Mouse (Mus musculus): Measurements from ENCODE around the gene Ift122.

The Ift122 gene

DNA sequence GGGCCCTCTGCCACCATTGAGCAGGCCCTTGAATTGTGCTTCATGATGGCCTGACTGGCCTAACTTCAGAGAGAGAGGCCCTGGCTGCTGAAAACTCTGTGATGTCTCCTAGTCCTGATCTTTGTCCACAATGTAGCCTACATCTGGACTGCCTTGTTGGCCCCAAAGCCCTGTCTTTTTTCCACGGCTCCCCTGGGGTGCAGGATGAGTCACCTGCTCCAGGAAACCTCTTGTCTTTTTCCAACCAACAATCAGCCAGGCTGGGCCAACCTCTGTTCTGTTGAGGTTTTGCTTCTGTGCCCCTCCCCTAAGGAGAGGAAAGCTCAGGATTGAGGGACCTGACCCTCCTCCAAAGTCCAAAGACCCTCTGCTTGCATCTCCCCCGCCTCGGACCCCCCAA lies 108.5 kb downstream of the Ift122 start:
- no peak for DNase-seq

DNA sequence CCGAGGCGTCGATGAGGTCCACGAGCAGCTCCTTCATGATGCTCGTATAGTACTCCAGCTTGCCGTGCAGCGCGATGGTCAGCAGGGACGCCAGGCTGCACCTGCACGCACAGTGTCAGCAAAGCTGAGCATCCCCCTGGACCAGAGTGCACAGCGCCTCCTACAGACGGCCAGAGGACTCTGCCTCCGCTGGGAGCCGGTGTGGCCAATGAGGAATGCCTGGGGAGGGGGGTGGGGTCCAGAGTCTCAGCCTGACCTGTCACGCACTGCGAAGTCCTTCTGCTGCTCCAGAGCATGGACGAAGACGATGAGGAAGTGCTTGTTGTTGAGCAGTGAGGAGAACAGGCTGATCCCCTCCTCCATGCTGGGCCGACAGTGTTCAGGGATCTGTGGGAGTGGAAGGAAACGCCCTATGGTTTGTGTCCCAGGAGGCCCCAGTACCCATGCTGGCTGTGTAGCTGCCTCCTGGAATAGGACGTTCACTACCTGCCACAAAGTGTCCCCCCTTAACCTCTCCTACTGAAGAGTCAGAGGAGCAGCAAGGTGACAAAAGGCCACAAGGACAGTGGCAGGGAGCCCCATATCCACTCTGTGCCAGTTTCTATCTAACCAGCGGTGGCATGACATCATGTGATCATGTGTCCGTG lies 109.3 kb downstream of the Ift122 start:
- DNase-seq = no peak

DNA sequence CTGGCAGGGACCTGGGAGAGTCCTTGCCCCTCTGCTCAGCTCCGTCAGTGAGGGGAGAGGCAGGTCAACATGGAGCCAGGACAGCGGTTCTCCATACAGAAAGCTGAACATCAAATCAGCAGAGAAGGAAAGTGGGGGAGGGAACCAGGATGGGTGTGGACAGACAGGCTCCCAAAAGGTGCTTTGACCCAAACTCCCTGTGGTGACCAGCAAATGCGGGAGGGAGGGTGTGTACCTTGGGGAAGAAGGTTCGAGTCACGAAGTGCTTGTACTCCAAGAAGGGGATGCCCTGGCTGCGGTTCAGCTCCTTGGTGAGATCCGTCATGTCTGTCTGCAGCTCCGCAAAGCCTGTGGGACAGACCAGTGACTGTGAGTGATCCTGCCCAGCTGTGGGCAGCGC lies 110.4 kb downstream of the Ift122 start:
- DNase-seq = no peak

DNA sequence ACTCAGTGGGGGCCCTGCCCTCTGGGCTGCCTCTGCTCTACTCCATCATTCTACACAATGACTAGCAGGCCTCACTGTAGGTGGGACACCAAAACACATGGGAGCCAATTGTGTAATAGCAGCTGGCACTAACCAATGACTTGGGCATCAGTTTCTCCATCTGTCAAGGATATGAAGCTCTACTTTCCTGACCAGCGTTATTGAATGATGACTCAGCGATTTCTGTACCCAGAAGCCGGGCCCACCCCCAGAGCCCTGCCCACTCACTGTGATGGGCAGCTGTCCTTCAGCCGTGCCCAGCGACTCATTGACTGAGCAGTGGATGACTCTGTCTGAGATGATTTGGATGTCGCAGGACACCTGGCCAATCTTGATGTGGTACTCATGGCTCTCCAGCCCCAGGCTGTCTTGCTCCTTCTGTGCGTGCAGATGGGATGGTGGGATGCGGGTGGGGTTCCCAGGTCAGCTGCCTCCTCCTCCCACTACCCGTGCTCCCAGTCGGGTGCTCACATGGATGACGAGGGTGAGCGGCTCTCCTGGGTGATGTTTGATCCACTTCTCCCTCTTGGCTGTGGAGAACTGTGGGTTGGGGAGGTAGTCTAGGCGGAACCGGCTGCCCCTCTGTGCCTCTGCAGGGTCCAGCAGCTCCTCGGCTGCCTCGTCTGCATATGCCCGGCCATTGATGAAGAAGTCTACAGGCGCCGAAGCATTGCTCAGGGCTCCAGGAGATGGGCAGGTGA lies 113.1 kb downstream of the Ift122 start:
- DNase-seq = no peak

DNA sequence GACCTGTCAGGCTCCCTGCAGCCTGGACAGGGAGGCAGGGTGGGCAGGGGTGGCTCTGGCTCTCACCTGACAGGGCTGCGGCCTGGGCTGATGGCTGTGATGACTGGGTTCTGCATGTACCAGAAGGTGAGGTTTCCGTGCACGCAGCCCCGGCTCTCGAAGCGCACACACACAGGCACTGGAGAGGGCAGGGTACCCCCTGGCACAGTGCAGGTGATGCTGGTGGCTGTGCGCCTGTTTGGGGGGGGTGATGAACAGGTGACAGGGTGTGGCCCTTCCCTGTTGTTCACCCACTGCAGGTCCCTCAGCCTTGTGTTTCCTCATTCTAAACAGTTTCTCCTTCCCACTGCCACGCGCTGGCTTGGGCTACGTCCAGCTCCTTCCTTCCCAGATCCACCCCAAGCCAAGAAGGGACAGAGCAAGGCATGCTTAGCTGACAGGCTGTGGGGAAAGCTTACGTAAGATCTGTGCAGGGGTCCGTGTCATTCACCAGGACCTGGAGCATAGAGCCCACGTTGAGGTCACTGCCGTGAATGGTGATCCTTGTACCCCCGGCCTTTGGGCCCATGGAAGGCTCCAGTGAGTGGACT lies 114.1 kb downstream of the Ift122 start:
- no peak for DNase-seq

DNA sequence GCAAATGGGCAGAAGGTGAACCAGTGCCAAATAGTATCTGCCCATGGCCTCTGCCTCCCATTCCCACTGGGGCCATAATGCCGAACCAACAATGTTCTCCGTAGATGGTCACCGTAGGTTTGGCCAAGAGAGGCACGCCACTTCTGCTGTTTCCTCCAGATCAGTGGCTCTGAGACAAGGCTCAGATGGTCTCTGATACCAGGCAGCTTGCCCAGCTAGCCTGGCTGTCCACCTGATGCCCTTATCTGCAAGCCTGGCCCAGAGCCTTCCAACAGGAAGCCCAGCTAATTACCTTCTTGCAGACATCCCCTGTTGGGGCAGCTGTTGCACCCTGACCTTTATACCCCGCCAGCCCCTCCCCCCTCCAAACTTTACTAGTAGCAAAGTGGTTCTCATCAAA lies 114.8 kb downstream of the Ift122 start:
- DNase-seq = no peak

DNA sequence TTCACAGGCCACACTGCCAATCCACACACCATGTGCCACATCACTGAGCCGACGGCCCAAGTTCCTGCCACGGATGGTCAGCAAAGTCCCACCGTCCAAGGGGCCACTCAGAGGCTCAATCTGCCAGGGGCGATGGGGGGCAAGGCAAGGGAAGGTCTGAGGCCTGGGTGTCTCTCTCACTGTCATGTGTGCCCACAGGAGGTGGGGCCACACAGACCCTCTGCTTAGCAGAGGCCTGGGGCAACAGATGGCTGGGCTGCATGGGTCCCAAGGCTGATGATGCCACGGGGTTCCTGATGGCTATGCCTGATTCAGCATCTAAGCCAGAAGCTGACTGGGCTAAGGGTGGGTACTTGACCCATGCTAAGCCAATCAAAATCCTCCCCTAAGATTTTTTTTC lies 115.4 kb downstream of the Ift122 start:
- DNase-seq = no peak

DNA sequence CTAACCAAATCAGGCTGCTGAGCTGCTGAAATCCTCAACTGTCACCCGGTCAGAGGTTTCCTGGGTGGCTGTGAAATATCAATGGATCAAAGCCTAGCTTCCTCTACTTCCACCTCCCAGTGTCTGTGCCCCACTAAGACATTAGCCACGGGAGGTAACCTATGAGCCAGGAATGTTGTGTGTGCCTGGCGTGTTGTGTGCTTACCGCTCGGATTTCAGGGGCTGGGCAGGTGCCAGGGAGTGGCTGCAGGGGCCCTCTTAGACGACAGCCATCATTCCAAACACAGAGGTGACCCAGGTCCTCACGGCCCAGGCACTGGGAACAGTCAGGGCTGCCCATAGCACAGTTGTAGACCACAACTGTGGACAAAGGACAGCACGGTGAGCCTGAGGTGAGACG lies 115.8 kb downstream of the Ift122 start:
- no peak for DNase-seq

DNA sequence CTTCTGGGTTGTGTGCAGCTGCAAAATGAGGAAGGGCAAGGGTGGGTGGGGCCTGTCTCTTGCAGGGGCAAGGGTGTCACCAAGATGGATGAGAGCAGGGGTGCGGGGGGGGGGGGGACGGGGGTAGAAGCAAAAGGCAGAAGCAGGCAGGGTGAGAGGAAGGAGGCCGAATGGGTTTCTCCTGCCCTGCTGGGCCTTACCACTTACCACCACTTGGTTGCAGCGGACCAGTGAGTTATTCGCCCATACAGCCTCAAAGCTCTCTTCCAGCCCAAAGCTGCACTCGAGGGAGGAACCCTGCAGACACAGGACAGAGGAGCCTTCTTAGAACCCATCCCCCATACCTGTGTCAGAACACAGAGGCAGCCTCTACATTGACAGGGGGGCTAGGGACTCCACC lies 116.7 kb downstream of the Ift122 start:
- DNase-seq = peak; percentile 45 to 47

DNA sequence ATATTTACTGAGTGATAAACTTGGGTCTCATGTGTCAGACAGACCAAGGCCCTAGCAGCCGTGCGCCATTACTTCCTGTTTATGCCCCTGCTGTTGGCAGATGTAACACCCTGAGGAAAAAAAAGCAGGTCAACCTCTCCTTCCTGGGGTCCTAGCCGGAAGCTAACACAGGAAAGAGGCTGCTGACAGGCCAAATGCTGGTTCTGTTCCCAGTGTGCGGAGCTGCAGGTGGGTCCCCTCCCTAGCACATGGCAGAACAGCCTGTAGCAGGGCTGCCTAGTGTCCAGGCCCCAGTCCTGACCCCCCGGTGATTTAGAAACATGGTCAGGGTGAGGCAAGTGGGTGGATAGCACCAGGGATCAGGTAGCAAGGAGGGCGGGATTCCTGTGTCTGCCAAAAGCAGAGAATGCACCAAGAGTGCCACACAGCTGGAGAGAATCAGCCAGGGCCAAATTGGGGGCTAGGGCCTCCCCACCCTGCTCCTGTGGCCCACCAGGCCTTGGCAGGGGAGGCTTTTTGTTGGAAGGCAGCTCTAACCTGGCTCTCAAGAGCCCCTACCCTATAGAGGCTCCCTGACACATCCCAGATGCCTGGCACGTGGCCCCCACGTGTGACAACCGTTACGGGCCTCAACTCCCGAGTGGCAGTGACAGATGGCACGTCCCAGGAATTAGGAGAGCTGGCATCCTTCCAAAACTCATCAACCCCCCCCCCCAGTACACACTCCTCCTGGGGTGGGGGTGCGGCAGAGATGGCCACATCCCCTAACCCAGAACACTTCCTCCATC lies 118.2 kb downstream of the Ift122 start:
- no peak for DNase-seq

DNA sequence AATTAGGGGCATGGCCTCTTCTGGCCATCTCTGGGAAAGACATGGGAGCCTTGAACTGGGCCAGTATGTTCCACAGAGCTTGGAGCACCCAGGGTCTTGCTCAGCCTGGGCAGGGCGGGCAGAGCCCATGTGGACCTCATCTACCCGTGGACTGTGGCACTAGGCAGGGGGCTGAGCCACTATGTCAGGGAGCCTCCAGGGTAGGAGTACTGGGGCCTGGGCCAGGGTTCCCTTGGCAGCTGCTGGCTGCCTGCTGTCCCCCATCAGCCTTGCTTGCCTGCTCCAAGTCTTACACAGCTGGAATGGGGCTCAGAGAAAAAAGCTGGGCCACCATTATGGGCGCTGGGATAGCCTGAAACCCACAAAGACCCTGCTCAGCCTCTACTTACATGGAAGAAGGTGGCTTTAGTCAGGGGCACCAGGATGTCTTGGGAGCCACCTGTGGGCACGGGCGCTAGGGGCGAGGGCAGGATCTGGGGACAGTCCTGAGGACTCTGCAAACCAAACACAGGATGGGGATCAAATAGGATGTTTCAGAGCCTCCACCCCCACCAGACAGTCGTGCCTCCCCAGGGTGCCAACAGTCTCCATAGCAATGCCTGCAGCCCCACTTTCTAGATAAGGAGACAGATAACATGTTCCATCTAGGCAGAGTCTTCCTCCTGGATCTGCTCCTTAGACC lies 119.0 kb downstream of the Ift122 start:
- no peak for DNase-seq

DNA sequence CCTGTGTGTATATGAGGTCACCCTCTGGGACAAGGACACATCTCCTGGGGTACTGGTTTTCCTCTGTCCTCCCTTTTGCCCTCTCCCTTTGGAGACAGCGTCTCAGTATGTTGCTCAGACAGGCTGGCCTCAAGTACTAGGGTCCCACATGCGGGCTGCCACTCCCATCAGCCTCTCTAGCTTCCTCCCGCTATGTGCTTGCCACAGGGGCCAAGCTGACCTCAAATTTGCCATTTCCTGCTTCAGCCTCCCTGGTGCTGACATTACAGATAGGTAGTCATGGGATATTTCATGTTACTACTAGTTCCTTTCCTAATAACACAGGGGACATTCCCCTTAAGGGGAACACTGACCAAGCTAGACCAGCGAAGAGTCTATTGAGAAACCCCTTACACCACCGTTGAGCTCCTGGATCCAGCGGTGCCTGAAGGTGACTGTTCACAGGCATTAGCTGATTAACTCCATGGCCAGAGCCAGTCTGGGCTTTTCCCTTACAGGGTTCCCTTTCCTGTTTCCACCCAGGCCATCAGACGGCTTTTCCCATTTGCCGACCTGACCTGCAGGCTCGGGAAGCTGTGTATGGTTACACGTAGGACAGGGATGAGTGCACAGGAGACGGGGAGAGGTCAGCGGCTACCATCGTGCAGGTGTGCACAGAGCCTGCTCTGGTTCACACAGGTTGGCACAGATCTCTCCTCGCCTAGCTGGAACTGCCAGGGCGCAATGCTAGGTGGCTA lies 120.0 kb downstream of the Ift122 start:
- DNase-seq = no peak

DNA sequence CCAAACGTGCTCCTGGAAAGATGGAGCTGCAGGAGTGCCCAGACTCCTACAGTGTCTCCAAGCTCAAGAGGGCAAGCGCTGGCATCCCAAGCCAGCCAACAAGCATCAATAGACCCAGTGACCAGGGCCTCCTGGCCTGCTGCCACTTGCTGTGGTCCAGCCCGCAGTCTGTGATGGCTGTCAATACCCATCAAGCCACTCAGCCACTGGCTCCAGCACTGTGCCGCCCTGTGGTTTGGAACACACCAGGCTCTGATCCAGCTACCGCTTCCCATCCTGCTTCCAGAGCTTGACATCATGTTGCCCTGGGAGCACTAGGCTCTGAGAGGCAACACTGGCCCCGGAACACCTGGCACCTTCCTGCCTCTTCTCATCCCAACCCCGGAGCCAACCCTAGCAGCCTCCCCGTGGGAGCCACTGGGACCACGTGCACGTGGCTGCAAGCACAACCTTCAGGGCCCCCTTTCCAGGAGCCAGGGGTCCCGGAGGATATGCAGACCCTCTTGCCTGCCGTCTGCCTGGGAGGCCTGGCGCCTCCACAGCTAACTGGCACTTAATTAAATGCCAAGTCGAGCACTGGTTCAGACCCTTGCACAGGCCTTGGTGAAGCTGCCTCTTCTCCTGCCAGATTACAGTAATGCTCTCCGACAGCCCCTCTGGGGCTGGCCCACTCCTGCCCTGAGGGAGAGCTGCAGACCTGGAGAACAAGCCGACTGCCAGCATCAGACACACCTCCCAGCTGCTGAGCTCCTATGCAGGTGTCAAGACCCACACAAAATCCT lies 120.8 kb downstream of the Ift122 start:
- no peak for DNase-seq

DNA sequence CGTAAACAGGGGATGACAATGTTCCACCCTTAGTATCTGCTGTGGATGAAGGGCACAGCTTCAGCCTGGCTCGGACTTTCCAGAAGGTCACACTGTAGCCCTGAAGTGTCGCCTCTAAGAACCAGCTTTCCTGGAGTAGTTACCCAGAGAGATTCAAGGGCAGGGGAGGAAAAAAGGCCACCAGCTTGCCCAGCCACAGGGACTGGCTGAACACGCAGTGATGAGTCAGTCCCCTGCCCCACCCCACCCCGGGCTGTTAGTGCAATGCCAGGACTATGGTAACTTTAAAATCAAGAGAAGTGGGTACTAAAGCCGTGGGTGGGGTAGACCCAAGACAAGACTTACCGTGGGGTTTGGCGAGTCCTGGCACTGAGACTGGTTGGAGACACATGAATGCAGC lies 122.3 kb downstream of the Ift122 start:
- DNase-seq = no peak
